Mouse (Mus musculus): ENCODE results near the gene Htr2a. TPM values are rescaled to one million over a fixed set of nuclear protein-coding genes. Genes with fewer than 3 reads are reported as not detected.

Htr2a gene
- polyA plus RNA-seq, 1 experiment from 2014 or later: 0.21 TPM

DNA sequence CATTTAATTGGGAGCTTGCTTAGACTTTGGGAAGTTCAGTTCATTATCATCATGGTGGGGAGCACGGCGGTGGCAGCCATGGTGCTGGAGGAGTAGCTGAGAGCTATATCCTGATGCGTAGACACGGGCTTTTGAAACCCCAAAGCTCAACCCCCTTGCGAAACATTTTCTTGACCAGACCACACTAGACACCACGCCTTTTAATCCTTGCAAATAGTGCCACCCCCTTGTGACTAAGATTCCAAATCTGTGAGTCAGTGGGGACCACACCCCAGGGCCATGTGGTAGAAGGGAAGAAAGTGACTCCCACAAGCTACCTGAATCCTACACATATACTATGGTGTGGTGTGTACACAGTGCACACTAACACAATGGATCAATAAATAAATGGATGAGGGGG lies 96.2 kb downstream of the Htr2a start:
- peaks cover 48% of the 10 kb centered on the region for H3K36me3 ChIP-seq (replicated peaks; ENCODE audit: insufficient read depth, low read length)
- H3K9me3 ChIP-seq (ENCODE audit: low read length): no peaks in the 10 kb centered on the region
- ATAC-seq: no peak
- H3K9ac ChIP-seq (replicated peaks): no peak overlapping the region
- no peak overlapping the region for H3K4me2 ChIP-seq (ENCODE audit: low read depth, low read length)
- no peaks in the 10 kb centered on the region for H3K27me3 ChIP-seq (ENCODE audit: insufficient read depth, low read length)
- H3K27ac ChIP-seq (ENCODE audit: low read depth): no peak overlapping the region
- H3K4me3 ChIP-seq (ENCODE audit: low read depth, low read length): no peak overlapping the region
- WGBS (ENCODE audit: insufficient replicate concordance): 85% methylated on average over 6 of the region's 6 CpGs
- no peak for TF ChIP-seq CTCF (IDR thresholded peaks at IDR 0.05; ENCODE audit: low read depth)
- no peak for TF ChIP-seq EP300 (IDR thresholded peaks at IDR 0.05; ENCODE audit: low read depth)
- DNase-seq: no peak
- H3K4me1 ChIP-seq (ENCODE audit: insufficient read depth): peaks cover 9% of the 10 kb centered on the region

Other genes starting within 250 kb of the Htr2a start
- gene Esd, start 91.5 kb downstream of the Htr2a start, polyA plus RNA-seq (2015; fragmentation: Nextera tagmentation; extraction: Ambion mirVana): 270 and 275 TPM in 2 replicates